Comparison of ENCODE assay signal across 25 mouse cellular contexts in genomic region chr1:35924796-35925195, GRCm38 (mm10).
"Had no signal": no experiment of that assay in that cellular context is flagged by ENCODE, and none has a peak within 500 bp of the region (broad histone marks: within the 10 kb centered on the region; RNA-seq: fewer than 3 reads in every experiment).

No protein-coding gene starts in this region.

- ATAC-seq: hindbrain, embryonic 16.5 days; inflammation-experienced regulatory T-cells, adult 6 months; intestine, embryonic 15.5 days; intestine, postnatal 0 days; liver, embryonic 12.5 days had no signal

- H3K27ac ChIP-seq: gastrocnemius, adult 2 months; hindbrain, embryonic 12.5 days; hindbrain, embryonic 14.5 days; intestine, embryonic 15.5 days; layer of hippocampus, adult 2 months; limb, embryonic 13.5 days; limb, embryonic 15.5 days; liver, embryonic 14.5 days had no signal

- H3K9ac ChIP-seq: hindbrain, embryonic 12.5 days; hindbrain, embryonic 14.5 days; intestine, embryonic 15.5 days; limb, embryonic 13.5 days; limb, embryonic 15.5 days; liver, embryonic 12.5 days; liver, embryonic 14.5 days had no signal

- H3K27me3 ChIP-seq: hindbrain, embryonic 12.5 days; intestine, embryonic 15.5 days; limb, embryonic 13.5 days; limb, embryonic 15.5 days; liver, embryonic 12.5 days had no signal

- H3K36me3 ChIP-seq: heart, embryonic 10.5 days; hindbrain, embryonic 10.5 days; hindbrain, embryonic 12.5 days; intestine, embryonic 15.5 days; limb, embryonic 13.5 days; limb, embryonic 15.5 days; liver, embryonic 12.5 days had no signal

- DNase-seq: gastrocnemius, adult 2 months; gastrocnemius, postnatal 10 days; gastrocnemius, postnatal 25 days; heart, postnatal 4 days; kidney, adult 18-20 months; kidney, adult 8-10 months; kidney, postnatal 10 days; kidney, postnatal 25 days; kidney, postnatal 4 days; layer of hippocampus, adult 9-11 months; layer of hippocampus, postnatal 36 days; left cerebral cortex, postnatal 4 days had no signal

- H3K4me2 ChIP-seq: hindbrain, embryonic 12.5 days; hindbrain, embryonic 14.5 days; intestine, embryonic 15.5 days; limb, embryonic 13.5 days; limb, embryonic 15.5 days; liver, embryonic 12.5 days had no signal

- H3K9me3 ChIP-seq: heart, embryonic 10.5 days; hindbrain, embryonic 10.5 days; hindbrain, embryonic 12.5 days; intestine, embryonic 15.5 days; limb, embryonic 13.5 days; limb, embryonic 15.5 days; liver, embryonic 12.5 days had no signal

- H3K4me3 ChIP-seq: gastrocnemius, adult 2 months; heart, embryonic 10.5 days; hindbrain, embryonic 10.5 days; hindbrain, embryonic 12.5 days; intestine, embryonic 15.5 days; layer of hippocampus, adult 2 months; limb, embryonic 13.5 days; limb, embryonic 15.5 days; liver, embryonic 12.5 days had no signal
